Mouse (Mus musculus) embryo, embryonic 10.5 days (tissue): ENCODE measurements around the gene Adgrl3.
A peak's percentile ranks its signal among the peaks of the same experiment; 100 is the strongest.

Experiments used
- DNase-seq: peaks from one replicate; pipeline ENCODE4 v3.0.0-alpha.2; 2015; ENCODE audit warnings: low spot score

Adgrl3 gene

GRCm38 (mm10) chr5:81076377-81076776 lies 56.4 kb downstream of the Adgrl3 start:
- no peak for DNase-seq

- DNase-seq: no peak
Observed at GRCm38 (mm10) chr5:81077031-81077430, 57.1 kb downstream of the Adgrl3 start.

- no peak for DNase-seq
Observed at GRCm38 (mm10) chr5:81077990-81078389, 58.1 kb downstream of the Adgrl3 start.

GRCm38 (mm10) chr5:81083698-81084360 lies 63.9 kb downstream of the Adgrl3 start:
- no peak for DNase-seq

GRCm38 (mm10) chr5:81085152-81085551 lies 65.2 kb downstream of the Adgrl3 start:
- DNase-seq: no peak

- no peak for DNase-seq
Observed at GRCm38 (mm10) chr5:81088667-81089066, 68.7 kb downstream of the Adgrl3 start.

- DNase-seq: peak; percentile 8
Observed at GRCm38 (mm10) chr5:81094618-81095017, 74.7 kb downstream of the Adgrl3 start.

- no peak for DNase-seq
Observed at GRCm38 (mm10) chr5:81097131-81097530, 77.2 kb downstream of the Adgrl3 start.

- no peak for DNase-seq
Observed at GRCm38 (mm10) chr5:81107431-81107830, 87.5 kb downstream of the Adgrl3 start.

GRCm38 (mm10) chr5:81124483-81124882 lies 104.5 kb downstream of the Adgrl3 start:
- DNase-seq: peak; percentile 38

GRCm38 (mm10) chr5:81127639-81128038 lies 107.7 kb downstream of the Adgrl3 start:
- DNase-seq: no peak

GRCm38 (mm10) chr5:81136394-81136793 lies 116.5 kb downstream of the Adgrl3 start:
- no peak for DNase-seq

- DNase-seq: no peak
Observed at GRCm38 (mm10) chr5:81155791-81156190, 135.9 kb downstream of the Adgrl3 start.

GRCm38 (mm10) chr5:81156281-81156680 lies 136.3 kb downstream of the Adgrl3 start:
- no peak for DNase-seq

- no peak for DNase-seq
Observed at GRCm38 (mm10) chr5:81156796-81157195, 136.9 kb downstream of the Adgrl3 start.

GRCm38 (mm10) chr5:81159013-81159412 lies 139.1 kb downstream of the Adgrl3 start:
- no peak for DNase-seq

GRCm38 (mm10) chr5:81160431-81160830 lies 140.5 kb downstream of the Adgrl3 start:
- DNase-seq: no peak

- no peak for DNase-seq
Observed at GRCm38 (mm10) chr5:81188871-81189485, 169.0 kb downstream of the Adgrl3 start.

- no peak for DNase-seq
Observed at GRCm38 (mm10) chr5:81200354-81200753, 180.4 kb downstream of the Adgrl3 start.

- DNase-seq: no peak
Observed at GRCm38 (mm10) chr5:81201885-81202284, 181.9 kb downstream of the Adgrl3 start.

- DNase-seq: peak; percentile 10
Observed at GRCm38 (mm10) chr5:81218500-81219057, 198.6 kb downstream of the Adgrl3 start.

- peak; percentile 27 for DNase-seq
Observed at GRCm38 (mm10) chr5:81224465-81224864, 204.5 kb downstream of the Adgrl3 start.

GRCm38 (mm10) chr5:81225486-81225885 lies 205.5 kb downstream of the Adgrl3 start:
- no peak for DNase-seq

GRCm38 (mm10) chr5:81227256-81227655 lies 207.3 kb downstream of the Adgrl3 start:
- no peak for DNase-seq
